Mouse (Mus musculus) induced T-regulatory cell, adult 2 months (primary cell): ENCODE measurements around the gene Smad3.

ENCODE experiments used
- DNase-seq: peaks from one replicate; pipeline ENCODE4 v3.0.0-alpha.2; 2012; ENCODE audit warnings: low read depth

Smad3 gene

DNA sequence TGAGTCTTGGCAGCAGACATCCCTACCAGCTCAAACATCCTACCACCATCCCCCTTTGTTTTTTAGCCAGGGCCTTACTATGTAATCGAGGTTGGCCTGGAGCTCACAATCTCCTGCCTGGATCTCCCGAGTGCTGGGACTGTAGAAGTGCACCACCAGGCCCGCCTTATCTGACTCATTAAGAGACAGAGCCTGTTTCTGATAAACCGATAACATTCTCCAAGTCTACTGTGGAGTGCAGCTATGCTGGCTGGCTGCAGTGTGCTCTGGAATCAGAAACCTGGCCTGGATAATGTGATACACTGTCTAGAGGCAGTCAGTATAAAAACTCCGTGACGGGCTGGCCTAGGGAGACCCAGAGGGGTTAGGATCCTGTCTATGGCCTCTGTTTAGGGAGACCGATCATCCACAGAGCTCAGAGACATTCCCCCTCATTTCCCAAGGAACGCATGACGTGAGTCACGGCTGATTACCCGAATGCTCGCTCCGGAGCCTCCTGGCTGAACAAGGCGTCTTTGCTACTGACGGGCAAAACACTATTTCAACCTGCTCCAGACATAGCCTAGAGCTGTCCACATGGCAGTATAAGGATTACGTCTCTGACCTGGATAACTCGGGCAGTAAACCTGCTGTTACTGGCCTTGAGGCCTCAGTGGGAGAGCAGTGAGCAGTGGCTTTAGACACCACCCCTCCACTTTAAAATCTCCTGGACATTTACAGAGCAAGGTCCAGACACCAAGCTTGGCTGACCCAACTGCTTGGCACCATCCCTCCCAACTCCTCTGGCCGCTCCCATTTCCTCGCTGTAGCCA is 11.8 kb downstream of the Smad3 start:
- no peak for DNase-seq

DNA sequence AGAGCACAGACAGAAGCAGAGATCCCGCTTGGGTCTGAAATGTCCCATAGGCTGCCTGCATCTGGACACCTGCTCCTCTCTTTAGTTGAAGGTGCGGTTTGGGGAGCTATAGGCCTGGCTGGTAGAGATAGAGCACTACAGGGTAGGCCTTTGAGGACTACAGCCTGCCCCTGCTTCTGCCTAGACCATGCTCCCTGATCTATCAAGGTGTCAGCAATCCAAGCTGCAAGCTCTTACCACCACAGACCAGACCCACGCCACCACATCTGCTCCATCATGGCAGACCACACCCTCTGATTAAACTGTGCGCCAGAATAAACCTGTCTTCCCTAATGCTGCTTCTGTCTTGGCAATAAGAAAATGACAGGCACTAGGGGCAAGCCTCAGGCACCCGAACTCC is 13.2 kb downstream of the Smad3 start:
- DNase-seq: no peak

DNA sequence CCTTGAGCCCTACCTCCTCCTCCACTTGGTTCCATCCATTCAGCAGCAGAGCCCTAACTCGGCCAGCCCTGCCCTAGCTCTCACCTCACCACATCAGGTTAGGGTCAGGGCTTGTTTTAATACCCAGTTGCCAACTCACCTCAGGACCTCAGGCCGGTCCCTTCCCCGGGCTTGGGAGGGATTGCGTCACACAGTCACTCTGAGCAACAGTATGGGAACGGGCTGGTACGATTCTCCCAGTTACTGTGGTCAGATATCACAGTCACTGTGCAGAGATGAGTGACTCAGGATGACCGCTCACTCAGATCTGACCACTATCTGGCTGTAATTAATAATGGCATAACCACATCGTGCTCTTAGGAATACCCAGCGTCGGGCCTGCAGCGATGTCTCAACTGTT is 14.0 kb downstream of the Smad3 start:
- no peak for DNase-seq

DNA sequence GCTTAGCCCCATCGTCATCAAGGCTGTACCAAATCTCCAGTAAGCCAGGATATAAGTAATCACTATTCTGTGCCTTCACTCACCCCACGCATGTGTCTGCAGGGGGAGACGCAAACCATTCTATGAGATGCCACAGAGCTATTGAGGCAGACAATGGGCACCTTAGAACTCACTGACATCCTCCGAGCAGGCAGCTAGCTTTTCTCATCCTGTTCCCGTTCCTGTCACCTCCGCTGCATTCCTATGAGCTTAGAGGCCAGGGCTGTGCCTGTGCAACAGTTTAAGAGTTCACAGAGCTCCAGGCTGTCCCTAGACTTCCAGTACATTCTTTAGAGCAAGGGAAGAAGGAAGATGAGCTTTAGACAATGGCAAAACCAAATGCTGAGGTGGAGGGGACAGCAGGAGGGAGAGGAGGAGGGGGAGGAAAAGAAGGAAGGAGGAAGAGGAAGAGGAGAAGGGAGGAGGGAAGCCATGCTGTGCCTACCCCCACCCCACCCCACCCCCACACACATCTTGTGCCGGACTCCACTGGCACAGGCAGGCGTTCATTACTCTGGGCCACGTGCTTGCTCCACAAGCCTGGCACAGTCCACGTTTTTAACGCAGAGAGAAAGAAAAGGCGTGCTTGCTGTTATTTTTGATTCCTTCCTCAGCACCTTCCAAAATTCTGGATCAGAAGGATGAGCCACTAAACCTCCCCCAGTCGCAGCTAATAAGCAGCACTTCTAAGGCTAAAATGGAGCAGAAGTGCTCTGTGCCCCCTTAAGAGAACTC is 14.7 kb downstream of the Smad3 start:
- DNase-seq: no peak

DNA sequence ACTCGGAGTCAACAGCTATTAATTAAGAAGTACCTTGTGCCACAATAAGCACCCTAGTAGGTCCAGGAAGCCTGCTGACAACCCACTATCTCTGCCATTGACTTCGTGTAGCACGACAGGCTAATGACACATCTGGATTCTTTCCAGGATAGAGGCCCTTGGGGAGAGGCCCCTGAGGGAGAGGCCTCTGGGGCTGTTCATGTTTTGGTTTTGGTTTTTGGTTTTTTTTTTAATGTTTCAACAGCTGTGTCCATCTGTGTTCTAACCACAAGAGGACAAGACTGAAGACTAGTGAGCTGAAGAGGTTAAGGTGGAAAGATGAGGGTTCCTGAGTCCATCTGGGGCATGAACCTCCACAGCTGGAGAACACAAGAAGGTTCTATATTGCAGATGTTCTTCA is 15.5 kb downstream of the Smad3 start:
- DNase-seq: no peak

DNA sequence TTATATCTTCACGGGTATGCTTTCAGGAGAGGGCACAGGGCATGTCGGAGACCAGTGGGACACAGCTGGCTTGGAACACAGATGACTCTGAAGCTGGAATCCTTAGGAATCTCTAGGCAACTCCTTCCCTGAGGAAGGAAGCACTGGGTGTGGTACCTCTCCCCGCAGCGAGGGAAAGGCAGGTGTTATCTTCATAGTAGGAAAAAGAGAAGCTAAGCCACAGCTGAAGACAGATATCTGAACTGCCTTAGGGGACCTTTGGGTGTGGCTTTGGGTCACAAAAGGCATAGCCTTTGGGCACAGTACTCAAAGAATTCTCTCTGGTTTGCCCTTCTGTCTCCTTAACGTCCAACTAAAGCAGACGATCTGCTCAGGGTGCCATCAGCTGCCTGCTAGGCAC is 16.0 kb downstream of the Smad3 start:
- DNase-seq: peak; percentile 35

DNA sequence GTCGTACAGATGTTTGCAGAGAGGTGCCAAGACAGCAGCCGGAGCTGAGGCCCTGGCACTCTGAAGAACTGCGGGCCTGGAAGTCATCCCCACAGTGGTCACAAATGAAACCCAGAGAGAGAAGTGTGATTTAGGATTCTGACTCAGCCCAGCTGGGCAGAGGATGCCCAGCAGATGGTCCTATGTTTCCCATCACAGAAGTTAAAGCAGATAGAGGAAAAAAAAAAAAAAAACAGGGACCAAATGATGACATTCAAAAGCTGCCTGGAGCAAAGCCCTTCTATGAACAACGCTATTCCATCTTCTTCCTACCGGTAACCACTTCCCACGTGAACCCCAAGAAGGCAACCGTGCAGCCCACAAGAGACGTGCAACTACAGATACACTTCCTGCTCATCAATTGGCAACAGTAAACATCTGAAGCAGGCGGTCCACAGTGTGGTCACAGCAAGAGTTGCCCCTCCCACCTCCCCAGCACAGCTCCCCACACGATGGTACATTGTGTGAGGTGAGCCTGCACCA is 17.4 kb downstream of the Smad3 start:
- DNase-seq: peak; percentile 87

DNA sequence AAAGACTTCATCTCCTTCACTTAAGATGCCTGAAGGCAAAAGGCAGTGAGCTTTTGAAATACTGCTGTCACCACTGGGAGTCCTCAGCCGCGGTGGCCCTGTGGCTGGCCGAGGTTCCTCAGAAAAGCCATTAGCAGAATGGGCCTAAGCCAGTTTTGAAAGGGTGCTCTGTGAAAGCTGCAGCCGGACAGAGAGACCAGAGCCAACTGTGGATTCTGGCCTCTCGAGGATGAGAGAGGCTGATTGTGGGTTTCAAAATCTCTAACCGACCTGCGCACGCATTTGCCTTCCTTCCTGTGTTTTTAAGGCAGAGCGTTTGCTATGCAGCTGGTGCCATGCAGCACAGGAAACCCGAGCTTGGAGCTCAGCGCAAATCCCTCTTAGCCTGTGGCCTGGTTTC is 19.0 kb downstream of the Smad3 start:
- DNase-seq: peak; percentile 90

DNA sequence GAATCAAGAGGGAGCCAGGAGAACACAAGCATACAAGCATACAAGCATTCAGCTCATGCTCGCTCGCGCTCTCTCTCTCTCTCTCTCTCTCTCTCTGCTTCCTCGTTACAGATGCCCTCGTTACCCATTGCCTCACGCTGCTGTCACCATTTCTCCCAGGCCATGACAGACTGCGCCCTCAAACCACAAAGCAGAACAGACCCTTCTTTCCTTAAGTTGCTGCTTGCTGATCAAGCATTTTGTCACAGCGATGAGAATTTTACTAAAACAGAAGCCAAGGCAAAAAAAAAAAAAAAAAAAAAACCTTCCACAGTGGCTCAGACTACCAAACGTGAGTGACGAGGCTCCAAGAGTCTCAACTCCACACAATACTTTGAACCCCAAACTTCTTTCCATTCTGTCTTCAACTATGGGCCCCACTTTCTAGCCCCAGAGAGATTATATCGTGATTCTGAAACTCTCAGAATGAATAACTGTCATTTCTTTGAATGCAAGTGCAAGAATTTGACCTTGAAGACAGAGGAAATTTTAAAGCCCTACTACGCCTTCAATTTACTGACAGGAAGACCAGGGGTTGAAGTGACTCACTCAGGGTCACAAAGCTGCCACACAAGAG is 19.6 kb downstream of the Smad3 start:
- peak; percentile 92 for DNase-seq

DNA sequence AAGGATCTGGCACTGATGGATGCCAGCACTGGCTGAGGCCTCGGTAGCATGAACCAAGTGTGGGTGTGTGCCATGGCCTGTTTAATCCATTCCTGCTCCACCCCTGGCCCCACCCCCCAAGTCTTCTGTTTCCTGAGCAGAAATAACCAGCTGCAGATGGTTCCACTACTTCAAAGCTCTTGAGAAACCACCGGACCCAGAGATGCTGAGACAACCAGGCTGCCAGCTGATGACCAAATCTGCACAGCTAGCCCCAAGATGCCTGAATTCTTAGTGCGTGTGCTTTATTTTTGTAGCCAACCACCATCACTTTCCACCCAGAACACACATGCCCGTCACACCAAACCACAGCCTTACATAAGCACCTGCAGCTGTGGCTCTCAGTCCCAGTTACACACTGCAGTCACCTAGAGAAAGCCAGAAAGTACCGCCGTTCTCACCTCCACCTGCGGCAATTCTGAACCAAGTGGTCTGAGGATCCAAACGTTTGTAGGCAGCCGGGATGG is 20.3 kb downstream of the Smad3 start:
- peak; percentile 95 for DNase-seq

DNA sequence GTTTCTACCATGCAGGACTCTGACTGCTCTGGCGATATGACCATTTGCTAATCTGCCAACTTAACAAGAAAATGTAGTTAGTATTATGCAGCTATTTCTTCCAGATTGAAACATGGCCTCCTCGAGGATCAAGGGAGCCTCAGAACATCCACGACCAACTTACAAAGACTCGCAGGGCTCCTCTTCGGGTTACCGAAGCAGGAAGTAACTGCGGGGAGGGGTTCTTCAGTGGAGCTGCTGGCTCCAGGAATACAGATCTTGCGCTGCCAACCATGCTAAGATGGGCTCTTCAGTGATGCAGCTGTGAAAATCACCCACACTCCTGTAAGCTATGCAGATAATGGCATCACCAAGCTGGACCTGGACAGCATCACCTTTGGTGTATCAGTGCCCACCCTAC is 23.5 kb downstream of the Smad3 start:
- DNase-seq: no peak

DNA sequence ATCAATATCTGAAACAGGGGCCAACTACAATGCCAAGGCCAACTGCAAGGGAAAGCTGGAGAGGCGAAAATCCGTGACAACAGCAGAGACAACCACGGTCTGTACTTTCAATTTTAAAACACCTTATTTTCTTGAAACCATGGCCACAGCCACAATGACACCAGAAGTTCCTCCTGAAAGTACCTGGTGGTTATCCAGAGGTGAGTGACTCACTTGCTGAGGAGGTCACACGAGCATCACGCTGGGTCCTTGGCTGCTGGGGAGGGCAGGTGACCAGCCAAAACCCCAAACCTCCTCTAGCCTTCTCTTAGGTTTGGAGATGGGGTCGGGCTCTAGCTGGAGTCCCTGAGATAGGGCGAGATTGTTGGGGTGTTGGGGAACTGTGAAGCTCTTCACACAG is 25.1 kb downstream of the Smad3 start:
- DNase-seq: peak; percentile 83

DNA sequence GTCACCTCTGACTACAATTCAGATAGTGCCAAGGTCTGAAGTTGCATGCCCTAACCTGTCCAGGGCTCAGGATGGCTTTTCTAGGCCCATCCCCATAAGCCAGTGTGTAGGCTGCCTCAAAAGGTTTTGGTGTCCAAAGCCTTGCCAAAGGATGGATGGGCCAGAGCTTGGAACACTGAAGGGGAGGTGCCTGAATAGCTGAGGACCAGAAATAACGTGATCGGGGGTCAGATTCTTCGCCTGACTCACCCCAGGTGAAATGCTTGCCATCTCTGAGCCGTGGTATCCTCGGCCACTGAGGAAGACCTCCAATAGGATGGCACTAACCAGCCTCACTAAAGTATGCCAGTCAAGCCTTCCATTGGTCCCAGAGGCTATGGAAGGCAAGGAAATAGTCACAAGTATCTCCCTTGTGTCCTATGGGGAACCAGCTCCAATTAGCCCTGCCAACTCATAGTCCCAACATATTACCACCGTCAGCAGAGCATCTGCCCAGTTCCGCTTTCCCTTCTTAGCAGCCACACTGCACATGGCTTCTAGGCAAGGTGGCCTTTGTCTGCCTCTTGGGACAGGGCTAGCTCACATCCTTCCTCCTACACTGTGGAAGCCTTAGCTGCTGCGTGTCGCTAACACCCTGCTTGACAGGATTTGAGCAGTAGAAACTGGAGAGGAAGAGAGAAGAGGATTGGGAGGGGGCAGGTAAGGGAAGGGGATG is 26.5 kb downstream of the Smad3 start:
- DNase-seq: no peak

DNA sequence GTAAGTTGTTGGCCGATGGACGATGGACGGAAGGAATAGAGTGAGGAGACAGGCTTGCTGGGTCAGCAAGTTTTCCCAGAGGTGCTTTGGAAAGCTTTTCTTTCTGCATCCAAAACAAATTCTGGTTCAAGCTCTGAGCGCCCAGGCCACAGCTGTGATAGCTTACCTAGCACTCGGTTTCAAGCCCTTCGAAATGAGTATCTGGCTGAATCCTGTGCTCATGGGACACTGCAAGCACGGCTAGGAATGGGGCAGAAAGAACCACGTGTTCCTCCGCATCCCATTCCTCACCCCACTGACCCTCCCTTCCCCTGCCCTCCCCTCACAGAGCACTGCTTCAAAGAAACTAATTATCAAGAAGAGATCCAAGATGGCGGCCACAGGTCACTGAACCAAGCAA is 28.8 kb downstream of the Smad3 start:
- no peak for DNase-seq

DNA sequence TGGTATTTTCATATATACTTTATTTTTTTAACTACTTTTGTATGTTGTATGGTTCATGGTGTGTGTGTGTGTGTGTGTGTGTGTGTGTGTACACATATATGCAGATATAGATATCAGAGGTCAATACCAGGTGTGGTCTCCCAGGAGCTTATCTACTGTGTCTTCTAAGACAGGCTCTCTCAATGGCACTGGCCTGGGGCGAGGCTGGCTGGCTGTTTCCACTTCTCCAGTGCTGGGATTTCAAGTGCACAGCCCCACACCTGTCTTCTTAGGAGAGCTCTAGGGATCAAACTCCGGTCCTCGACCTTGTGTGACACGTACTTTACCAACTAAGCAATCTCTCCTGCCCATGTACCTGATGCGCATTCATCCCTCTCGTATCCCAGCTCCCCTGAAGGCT is 30.7 kb downstream of the Smad3 start:
- no peak for DNase-seq

DNA sequence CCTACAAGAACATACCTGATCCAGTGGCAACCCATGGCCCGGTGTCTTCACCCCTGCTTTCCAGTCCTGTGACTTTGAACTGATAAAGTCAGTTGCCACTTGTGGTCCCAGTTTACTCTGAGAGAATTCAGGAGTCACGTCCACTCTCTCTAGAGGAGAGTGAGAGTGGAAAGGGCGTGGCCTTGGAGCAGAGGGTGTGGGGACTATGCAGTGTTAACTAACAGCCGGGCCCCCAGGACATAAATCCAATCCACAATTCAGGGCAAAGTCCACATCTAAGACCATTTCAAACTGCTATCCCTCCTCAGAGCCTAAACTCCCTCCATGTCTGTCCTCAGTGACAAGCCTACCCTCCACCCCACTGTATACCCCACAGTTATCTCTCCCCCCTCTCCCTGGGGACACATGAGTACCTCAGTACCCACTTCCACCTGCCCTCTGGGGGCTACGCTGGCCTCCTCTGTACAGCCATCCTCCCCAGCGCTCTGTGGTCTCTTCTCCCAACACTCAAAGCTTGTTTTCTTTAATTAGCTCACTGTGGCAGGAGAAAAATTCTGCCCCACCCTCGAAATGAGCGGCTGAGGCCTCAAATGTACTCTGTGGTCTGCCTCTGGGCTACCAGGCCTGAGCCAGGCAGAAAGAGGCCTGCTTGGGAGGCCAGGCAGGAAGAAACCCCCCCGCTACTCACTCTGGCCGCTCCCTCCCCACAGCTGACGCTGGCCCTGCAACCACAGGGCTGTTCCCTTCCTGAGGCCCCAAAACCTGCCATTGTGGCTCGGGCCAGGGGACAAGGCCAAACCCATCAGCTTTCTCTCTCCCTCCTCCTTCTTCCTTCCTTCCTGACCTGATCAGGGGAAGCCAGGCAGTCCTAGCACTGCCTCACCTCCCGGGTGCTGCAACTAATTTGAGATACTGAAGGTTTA is 31.4 kb downstream of the Smad3 start:
- DNase-seq: peak; percentile 74

DNA sequence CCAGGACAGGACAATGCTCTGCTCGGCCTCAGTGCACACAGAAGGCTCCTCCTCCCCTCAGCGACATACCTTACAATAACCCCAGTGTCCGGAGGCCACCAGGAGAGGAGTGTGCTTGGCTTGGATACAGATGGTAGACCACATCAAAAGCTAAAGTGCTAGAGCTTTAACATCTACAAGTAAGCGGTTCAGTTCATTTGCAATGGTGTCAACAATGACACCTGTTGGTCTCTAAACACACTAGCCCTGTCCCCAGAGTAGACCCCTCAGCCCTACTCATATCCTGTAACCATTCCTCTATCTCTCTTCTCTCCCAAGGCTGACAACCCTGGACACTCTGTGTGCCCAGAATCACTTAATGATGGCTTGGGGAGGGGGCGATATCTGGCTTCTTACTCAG is 33.0 kb downstream of the Smad3 start:
- DNase-seq: peak; percentile 59

DNA sequence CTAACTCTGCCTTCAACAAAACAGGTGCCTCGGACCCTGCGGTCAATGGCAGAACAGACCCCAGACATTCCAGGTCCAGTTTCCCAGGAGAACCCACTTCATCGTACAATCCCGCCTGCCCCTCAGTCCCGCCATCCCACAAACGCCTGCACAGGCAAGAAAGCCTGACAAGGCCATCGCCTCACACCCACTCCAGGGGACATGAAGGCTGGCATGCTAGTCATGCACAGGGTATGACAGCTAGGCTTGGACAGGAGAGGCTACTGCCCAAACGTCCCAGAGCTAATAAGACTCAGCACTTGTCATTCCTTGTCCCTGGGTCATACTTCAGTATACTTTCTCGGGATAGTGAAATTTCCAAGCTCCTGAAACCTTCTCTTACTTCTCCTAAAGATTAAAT is 34.9 kb downstream of the Smad3 start:
- DNase-seq: peak; percentile 31

DNA sequence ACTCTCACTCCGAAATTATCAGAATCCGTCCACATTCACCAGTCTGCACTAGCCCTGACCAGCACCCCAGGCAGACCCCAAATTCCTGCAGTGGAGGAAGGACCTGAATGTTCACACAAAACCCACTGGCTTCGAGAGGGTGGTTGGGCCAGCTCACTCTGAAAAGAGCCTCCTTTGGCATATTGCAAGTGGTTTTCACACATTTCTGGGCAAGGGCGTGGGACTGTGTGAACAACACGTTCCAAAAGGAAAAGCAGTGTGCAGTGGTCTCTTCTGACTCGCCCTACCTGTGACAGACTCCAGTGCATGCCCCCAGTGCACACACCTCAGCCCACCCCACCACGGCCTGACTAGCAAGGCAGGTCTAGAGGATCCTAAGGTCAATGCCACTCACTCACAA is 35.4 kb downstream of the Smad3 start:
- DNase-seq: peak; percentile 60

DNA sequence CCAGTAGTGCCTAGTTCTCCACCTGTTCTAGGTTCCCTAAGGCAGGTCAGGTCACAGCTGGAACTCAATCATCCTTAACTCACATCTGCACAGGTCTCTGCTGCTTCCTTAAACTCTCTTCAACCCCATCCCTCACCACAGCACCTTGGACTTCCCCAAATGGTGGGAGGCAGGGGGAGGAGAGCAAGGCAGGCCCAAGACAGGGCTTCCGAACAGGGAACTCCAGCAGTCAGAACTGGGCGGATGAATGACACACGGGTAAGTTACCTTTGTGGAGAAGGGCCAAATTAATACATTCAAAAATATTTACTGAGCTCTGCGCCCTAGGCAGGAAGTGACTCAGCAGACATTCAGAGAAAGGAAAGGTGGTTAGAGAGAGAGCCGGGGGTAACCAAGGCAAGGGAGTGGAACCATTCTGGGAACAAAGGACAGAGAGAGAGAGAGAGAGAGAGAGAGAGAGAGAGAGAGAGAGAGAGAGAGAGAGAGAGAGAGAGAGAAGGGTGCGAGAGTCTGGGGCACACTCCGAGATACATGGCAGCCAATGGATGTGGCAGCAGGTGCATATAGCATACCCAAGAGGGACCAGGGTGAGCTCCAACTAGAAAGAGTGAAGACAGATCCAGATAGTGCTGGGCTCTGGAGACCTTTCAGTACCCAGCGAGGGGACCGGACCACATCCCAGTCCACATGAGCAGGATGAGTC is 36.1 kb downstream of the Smad3 start:
- DNase-seq: peak; percentile 91
